In the genomic region with DNA sequence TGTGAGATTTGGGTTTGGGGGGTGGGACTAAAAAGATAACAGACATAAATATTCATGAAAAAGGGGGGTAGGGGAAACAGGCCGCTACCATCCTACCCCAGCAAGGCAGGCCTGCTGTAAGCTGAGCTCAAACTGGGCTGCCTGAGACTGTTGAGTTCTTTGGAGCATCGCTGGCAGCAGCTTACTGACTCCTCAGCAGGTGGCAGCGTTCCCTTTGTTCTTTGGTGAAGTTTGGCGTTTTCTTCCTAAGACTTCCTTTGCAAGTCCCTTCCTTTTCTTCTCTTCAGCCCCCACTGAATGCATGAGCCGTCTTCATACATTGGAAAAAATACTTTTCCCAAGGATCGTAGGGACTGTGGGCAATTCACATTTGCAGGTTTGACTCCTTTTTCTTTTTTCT, we compare ENCODE assay signal across 8 mouse cellular contexts. TPM values are rescaled to one million over a fixed set of nuclear protein-coding genes. Genes with fewer than 3 reads are reported as not detected.
A peak's percentile ranks its signal among the peaks of the same experiment; 100 is the strongest.
DNase-seq lines count a peak whose midpoint lies in the region; ATAC-seq and TF ChIP-seq lines count a peak whose summit lies in the region.

No protein-coding gene starts in this region.

- H3K4me3 ChIP-seq in forebrain, postnatal 0 days (ENCODE audit: low read depth, low read length), result no peak overlapping the region
- no peak overlapping the region for H3K4me3 ChIP-seq in forebrain, embryonic 13.5 days
- no peak overlapping the region for H3K4me3 ChIP-seq in cerebellum, adult 2 months (replicated peaks; ENCODE audit: insufficient read depth, low read depth, low read length)

- no peaks in the 10 kb centered on the region for H3K27me3 ChIP-seq in forebrain, postnatal 0 days (ENCODE audit: insufficient read depth, low read length)
- no peaks in the 10 kb centered on the region for H3K27me3 ChIP-seq in forebrain, embryonic 13.5 days
- no peaks in the 10 kb centered on the region for H3K27me3 ChIP-seq in cerebellum, adult 2 months (ENCODE audit: control insufficient read depth, insufficient read depth, low read length)

- peak; percentile 78 for DNase-seq in forebrain, postnatal 0 days
- peak; percentile 17 to 38 for DNase-seq in lung, adult 18-20 months
- no peak for DNase-seq in lung, postnatal 25 days (ENCODE audit: low spot score)
- peak; percentile 89 for DNase-seq in brain, adult 2 months (ENCODE audit: low read depth, low spot score)
- DNase-seq in kidney, postnatal 36 days, result peak; percentile 39 to 71
- DNase-seq in right cerebral cortex, postnatal 10 days (ENCODE audit: low spot score in 2 of 2), result peak; percentile 62 to 63
- DNase-seq in cerebellum, adult 2 months, result no peak

- 12% methylated on average over 6 of the region's 6 CpGs for WGBS in forebrain, postnatal 0 days
- 10% methylated on average over 6 of the region's 6 CpGs for WGBS in forebrain, embryonic 13.5 days
- 33% methylated on average over 6 of the region's 6 CpGs for WGBS in cerebellum, adult 2 months

- no peak for TF ChIP-seq POLR2A in cerebellum, adult 2 months (IDR thresholded peaks at IDR 0.05; ENCODE audit: borderline replicate concordance, insufficient read depth, low read length)

- ATAC-seq in forebrain, postnatal 0 days, result peak; percentile 36; the same call in 1 of the 2 replicates
- no peak for ATAC-seq in forebrain, embryonic 13.5 days

- H3K9ac ChIP-seq in forebrain, postnatal 0 days, result no peak overlapping the region
- H3K9ac ChIP-seq in forebrain, embryonic 13.5 days, result no peak overlapping the region

- no peaks in the 10 kb centered on the region for H3K4me1 ChIP-seq in forebrain, postnatal 0 days (ENCODE audit: insufficient read depth)
- peaks cover 1% of the 10 kb centered on the region; the same call in 1 of the 2 replicates for H3K4me1 ChIP-seq in forebrain, embryonic 13.5 days
- peaks cover 2% of the 10 kb centered on the region; the same call in 1 of the 2 replicates for H3K4me1 ChIP-seq in cerebellum, adult 2 months (ENCODE audit: control insufficient read depth, insufficient read depth, low read length)

- H3K9me3 ChIP-seq in forebrain, postnatal 0 days (ENCODE audit: low read length), result no peaks in the 10 kb centered on the region
- no peaks in the 10 kb centered on the region for H3K9me3 ChIP-seq in forebrain, embryonic 13.5 days (replicated peaks)

- H3K27ac ChIP-seq in forebrain, postnatal 0 days (ENCODE audit: low read depth, low read length), result no peak overlapping the region
- no peak overlapping the region for H3K27ac ChIP-seq in forebrain, embryonic 13.5 days
- no peak overlapping the region for H3K27ac ChIP-seq in cerebellum, adult 2 months (ENCODE audit: insufficient read depth, low read length)

- TF ChIP-seq CTCF in forebrain, postnatal 0 days (IDR thresholded peaks at IDR 0.05; ENCODE audit: low read depth), result peak; percentile 63
- TF ChIP-seq CTCF in cerebellum, adult 2 months (IDR thresholded peaks at IDR 0.05; ENCODE audit: borderline replicate concordance, insufficient read depth, low read depth, low read length), result no peak

- H3K4me2 ChIP-seq in forebrain, postnatal 0 days (ENCODE audit: low read depth), result no peak overlapping the region
- no peak overlapping the region for H3K4me2 ChIP-seq in forebrain, embryonic 13.5 days

- no peaks in the 10 kb centered on the region for H3K36me3 ChIP-seq in forebrain, postnatal 0 days (ENCODE audit: insufficient read depth)
- H3K36me3 ChIP-seq in forebrain, embryonic 13.5 days (ENCODE audit: poor library complexity, severe bottlenecking), result no peaks in the 10 kb centered on the region

RNA-seq across cellular contexts. Expression of a gene that starts 7.9 kb away (rescaled TPM):
- total RNA-seq in forebrain, postnatal 0 days (2014; rRNA removed), result 105 and 122 TPM in 2 replicates
- 10.0 and 12.3 TPM in 2 replicates for polyA plus RNA-seq in forebrain, postnatal 0 days (2015; fragmentation: Nextera tagmentation; extraction: Ambion mirVana)
- 10.9 and 12.3 TPM in 2 replicates for polyA plus RNA-seq in forebrain, embryonic 13.5 days (2015; fragmentation: Nextera tagmentation; extraction: Ambion mirVana)
- 36.6 and 38.1 TPM in 2 replicates for polyA plus RNA-seq in cerebellum, adult 2 months (2012; rRNA removed)

RNA-seq across cellular contexts. Expression of a gene that starts 9.8 kb away (rescaled TPM):
- 135 and 173 TPM in 2 replicates for total RNA-seq in forebrain, postnatal 0 days (2014; rRNA removed)
- polyA plus RNA-seq in forebrain, postnatal 0 days (2015; fragmentation: Nextera tagmentation; extraction: Ambion mirVana), result 119 and 121 TPM in 2 replicates
- polyA plus RNA-seq in forebrain, embryonic 13.5 days (2015; fragmentation: Nextera tagmentation; extraction: Ambion mirVana), result 102 and 112 TPM in 2 replicates
- 77.2 and 85.3 TPM in 2 replicates for polyA plus RNA-seq in cerebellum, adult 2 months (2012; rRNA removed)

Comparison
In these comparisons a context has a peak if more than half of its experiments do, and no peak if none do; other contexts are left out.
1. DNase-seq: peak in forebrain, postnatal 0 days (single experiment), lung, adult 18-20 months (2 of 2), brain, adult 2 months (single experiment), kidney, postnatal 36 days (2 of 2) and right cerebral cortex, postnatal 10 days (2 of 2); none in lung, postnatal 25 days (single experiment) and cerebellum, adult 2 months (0 of 2).